Mouse (Mus musculus) thymus, postnatal 4 days (tissue): Measurements from ENCODE around the gene Dennd4c.
A peak's percentile ranks its signal among the peaks of the same experiment; 100 is the strongest.

Experiments used
- DNase-seq: peaks from one replicate; pipeline ENCODE4 v3.0.0; 2021

Gene Dennd4c

GRCm38 (mm10) chr4:86886160-86886878, 138.0 kb downstream of the Dennd4c start:
- peak; percentile 57 for DNase-seq

- peak; percentile 59 for DNase-seq
Observed at GRCm38 (mm10) chr4:86887879-86888278, 139.5 kb downstream of the Dennd4c start.

- no peak for DNase-seq
Observed at GRCm38 (mm10) chr4:86897411-86897810, 149.1 kb downstream of the Dennd4c start.

- DNase-seq = no peak
Observed at GRCm38 (mm10) chr4:86898791-86899474, 150.6 kb downstream of the Dennd4c start.
